Mouse (Mus musculus) heart, postnatal 0 days (tissue): ENCODE data around the gene Arid1a. TPM values are rescaled to one million over a fixed set of nuclear protein-coding genes. Genes with fewer than 3 reads are reported as not detected.

Source experiments
- ATAC-seq: fragments of 200-750 bp; cut with Nextera tagmentation; 2 replicates; pipeline ENCODE4 v1.8.0; 2017; ENCODE audit warnings: low read depth, moderate number of reproducible peaks, moderate library complexity; ENCODE audit not compliant: insufficient read depth
- DNase-seq: peaks from one replicate; pipeline ENCODE4 v3.0.0-alpha.2; 2016; ENCODE audit warnings: low spot score
- H3K27ac ChIP-seq: fragments of 300-500 bp; sonication (generic); 2 replicates; pipeline ENCODE4 v1.5.1; 2014; ENCODE audit warnings: low read depth, mild to moderate bottlenecking
- H3K27me3 ChIP-seq: fragments of 300-500 bp; sonication (generic); 2 replicates; pipeline ENCODE4 v1.6.1; 2014; ENCODE audit warnings: low read length, mixed read lengths; ENCODE audit not compliant: control insufficient read depth, insufficient read depth
- H3K36me3 ChIP-seq: fragments of 300-500 bp; sonication (generic); replicated peaks from 2 replicates; pipeline ENCODE4 v1.6.1; 2014; ENCODE audit warnings: low read length, mixed read lengths; ENCODE audit not compliant: control insufficient read depth, insufficient read depth
- H3K4me1 ChIP-seq: fragments of 300-500 bp; sonication (generic); 2 replicates; pipeline ENCODE4 v1.6.1; 2014; ENCODE audit warnings: antibody characterized with exemption; ENCODE audit not compliant: control insufficient read depth, insufficient read depth
- H3K4me2 ChIP-seq: fragments of 300-500 bp; sonication (generic); 2 replicates; pipeline ENCODE4 v1.6.1; 2014; ENCODE audit warnings: low read depth, mild to moderate bottlenecking, low read length, moderate library complexity
- H3K4me3 ChIP-seq: fragments of 300-500 bp; sonication (generic); 2 replicates; pipeline ENCODE4 v1.5.1; 2014; ENCODE audit warnings: low read depth, low read length
- H3K9ac ChIP-seq: fragments of 300-500 bp; sonication (generic); replicated peaks from 2 replicates; pipeline ENCODE4 v1.6.1; 2014; ENCODE audit warnings: low read depth, low read length, mixed read lengths
- H3K9me3 ChIP-seq: fragments of 300-500 bp; sonication (generic); replicated peaks from 2 replicates; pipeline ENCODE4 v1.6.1; 2016; ENCODE audit warnings: low read length; ENCODE audit not compliant: control insufficient read depth
- CTCF ChIP-seq: IDR thresholded peaks from 2 replicates; pipeline ENCODE4 v1.5.1; 2016; ENCODE audit warnings: antibody characterized with exemption, control low read depth, low read depth
- EP300 ChIP-seq: IDR thresholded peaks from 2 replicates; pipeline ENCODE4 v1.6.1; 2016; ENCODE audit warnings: antibody characterized with exemption, low read depth
- WGBS: fragments of 180-500 bp; shearing (Covaris S2); extraction: QIAGEN DNeasy Blood & Tissue Kit; methylation state at CpG from one replicate; pipeline ENCODE4 v1.1.7; 2014; 5-methylcytosine and 5-hydroxymethylcytosine counted together
- polyA plus RNA-seq: library from polyadenylated mRNA; unstranded; fragments of >200 nt; fragmentation: Nextera tagmentation; extraction: Ambion mirVana; gene quantifications from 2 replicates; pipeline ENCODE4 v1.2.1, GENCODE M21; 2015
- total RNA-seq: library from RNA; depleted of rRNA; stranded (reverse); fragments of >200 nt; gene quantifications from 2 replicates; pipeline ENCODE4 v1.2.3, GENCODE M21; 2014; ENCODE audit warnings: low replicate concordance

The Arid1a gene
- total and polyA plus RNA-seq, 2 experiments from 2014 or later, result 9.7 to 27.9 TPM

DNA sequence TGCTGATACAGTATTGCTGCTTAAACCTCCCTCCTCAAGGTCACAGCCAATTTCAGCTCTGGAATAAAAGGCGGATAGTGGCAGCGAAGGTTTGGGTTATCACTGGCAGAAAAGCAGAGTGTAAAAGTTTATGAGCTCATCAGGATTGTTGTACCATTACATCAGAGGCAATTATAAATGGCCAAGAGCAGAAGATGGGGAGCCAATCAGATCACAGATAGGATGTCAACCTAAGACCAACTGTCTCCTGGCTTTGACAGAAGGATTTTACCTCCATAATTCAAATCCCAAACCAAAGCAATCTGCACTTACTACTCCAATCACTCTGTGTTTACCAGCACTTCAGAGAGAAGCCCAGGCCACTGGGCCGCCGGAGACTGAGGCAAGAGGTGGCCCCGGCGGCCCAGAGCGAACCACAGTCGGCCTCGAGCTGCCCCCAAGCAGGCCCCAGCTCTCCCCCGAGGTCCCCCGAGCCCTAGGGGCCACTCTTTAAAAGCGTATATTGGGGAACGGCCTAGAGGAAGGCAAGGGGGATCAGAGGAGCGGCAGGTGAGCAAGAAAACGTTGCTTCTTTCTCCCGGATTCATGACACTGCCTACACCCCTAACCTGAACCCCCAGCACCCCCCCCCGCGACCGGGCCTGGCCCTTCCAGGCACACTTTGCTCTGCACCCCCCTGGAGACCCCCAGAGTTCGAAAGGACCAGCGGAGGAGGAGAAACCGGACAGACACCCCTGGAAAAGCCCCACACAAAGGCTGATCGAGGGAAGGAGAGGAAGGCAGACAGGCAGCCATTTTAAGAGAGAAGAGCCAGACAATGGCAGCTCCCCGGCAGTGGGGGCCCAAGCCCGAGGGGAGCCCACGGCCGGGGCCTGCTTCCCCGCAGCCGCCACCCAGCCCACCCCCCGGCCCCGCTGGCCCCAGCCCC is 4.8 kb downstream of the Arid1a start:
- ATAC-seq (peak; percentile 57), DNase-seq (peak; percentile 98)
- Histone ChIP-seq H3K9me3 (no peaks in the 10 kb centered on the region), H3K9ac (peak overlapping the region; percentile 100), H3K36me3 (no peaks in the 10 kb centered on the region), H3K4me1 (peaks cover 42% of the 10 kb centered on the region), H3K27ac (peak overlapping the region; percentile 99), H3K4me2 (peak overlapping the region; percentile 76), H3K4me3 (peak overlapping the region; percentile 95), H3K27me3 (no peaks in the 10 kb centered on the region)
- no peak for TF ChIP-seq EP300
- under 1% methylated on average over 22 of the region's 31 CpGs for WGBS

DNA sequence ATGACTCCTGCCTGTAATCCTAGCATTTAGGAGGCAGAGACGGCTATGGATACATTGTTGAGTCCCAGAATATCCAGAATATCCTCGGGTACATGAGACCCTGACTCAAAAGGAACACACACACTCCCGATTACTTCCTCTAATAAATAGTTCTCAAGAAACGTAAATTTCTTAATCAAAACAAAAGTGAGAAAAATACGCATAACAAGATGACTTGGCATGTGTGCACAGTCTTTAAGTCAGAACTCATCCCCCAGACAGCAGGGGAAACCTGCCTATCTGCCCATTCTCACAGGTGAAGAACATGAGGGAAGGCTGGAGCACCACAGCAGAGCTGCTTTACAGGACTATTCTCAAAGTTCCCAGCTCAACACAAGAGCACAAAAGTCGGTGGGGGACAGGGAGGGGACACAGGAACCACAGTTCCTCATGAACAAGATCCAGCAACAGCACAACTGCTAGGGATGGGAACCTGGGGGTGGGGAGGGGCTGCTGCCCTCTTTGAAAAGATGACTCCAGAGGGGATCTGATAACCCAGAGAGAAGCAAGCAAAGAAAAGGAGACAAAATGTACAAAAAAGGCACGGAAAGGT is 6.3 kb downstream of the Arid1a start:
- peak overlapping the region; percentile 99 for H3K27ac ChIP-seq

DNA sequence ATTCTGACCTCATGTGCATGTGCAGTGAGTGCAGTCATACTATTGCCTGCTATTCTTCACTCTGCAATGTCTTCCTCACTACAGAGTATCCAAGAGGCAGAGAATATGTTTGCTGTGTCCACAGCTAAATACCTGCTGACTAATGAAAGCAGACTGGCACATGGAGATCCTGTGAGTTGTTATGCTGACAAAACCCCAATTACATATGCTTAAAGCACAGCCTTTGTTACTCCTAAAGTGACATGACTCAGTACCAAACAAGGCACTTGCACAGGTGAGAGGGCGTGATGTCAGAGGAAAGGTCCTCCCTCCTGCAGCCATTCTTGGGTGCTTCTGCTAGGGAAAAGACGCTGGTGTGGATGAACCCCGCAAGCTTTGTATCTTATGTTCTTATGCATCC is 21.3 kb downstream of the Arid1a start:
- H3K4me3 ChIP-seq, result no peak overlapping the region
- no peak overlapping the region for H3K27ac ChIP-seq
- 91% methylated on average over 3 of the region's 3 CpGs for WGBS
- ATAC-seq (no peak), DNase-seq (no peak)
- TF ChIP-seq EP300 (no peak), CTCF (no peak)
- H3K4me1 ChIP-seq, result peaks cover 47% of the 10 kb centered on the region
- no peak overlapping the region for H3K9ac ChIP-seq
- no peak overlapping the region for H3K4me2 ChIP-seq
- H3K36me3 ChIP-seq, result peaks cover 7% of the 10 kb centered on the region; the same call in 1 of the 2 replicates
- no peaks in the 10 kb centered on the region for H3K9me3 ChIP-seq
- no peaks in the 10 kb centered on the region for H3K27me3 ChIP-seq

More for the DNA sequence above, 6.3 kb downstream of the Arid1a start:
- TF ChIP-seq CTCF (no peak), EP300 (no peak)
- Histone ChIP-seq H3K36me3 (no peaks in the 10 kb centered on the region), H3K4me2 (peak overlapping the region; percentile 76), H3K4me3 (peak overlapping the region; percentile 95), H3K4me1 (peaks cover 45% of the 10 kb centered on the region), H3K9me3 (no peaks in the 10 kb centered on the region), H3K27me3 (no peaks in the 10 kb centered on the region), H3K9ac (peak overlapping the region; percentile 100; the same call in 1 of the 2 replicates)
- ATAC-seq, result no peak
- no peak for DNase-seq
- 18% methylated on average over 7 of the region's 7 CpGs for WGBS

DNA sequence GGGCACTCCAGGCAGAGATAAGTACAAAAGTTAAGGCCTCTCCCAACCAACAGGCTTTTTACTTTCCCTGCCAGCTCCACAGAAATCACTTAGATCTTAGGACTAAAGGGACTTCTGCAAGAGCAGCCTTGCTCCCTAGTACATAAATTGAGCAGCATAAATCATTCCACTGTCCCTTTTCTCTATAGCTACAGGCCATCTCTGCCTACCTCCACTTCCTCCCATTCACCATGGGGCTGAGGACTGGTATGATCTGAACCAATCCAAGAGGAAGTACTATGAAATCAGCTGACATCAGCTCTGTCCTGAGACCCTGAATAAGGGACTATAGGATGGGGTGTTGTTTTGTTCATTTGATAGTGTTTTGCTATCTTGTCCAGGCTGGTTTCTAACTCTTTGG is 26.4 kb downstream of the Arid1a start:
- Histone ChIP-seq H3K9ac (no peak overlapping the region; the same call in 1 of the 2 replicates), H3K4me2 (peak overlapping the region; percentile 45), H3K27me3 (no peaks in the 10 kb centered on the region), H3K4me3 (peak overlapping the region; percentile 10), H3K27ac (peak overlapping the region; percentile 80), H3K4me1 (peaks cover 67% of the 10 kb centered on the region), H3K9me3 (no peaks in the 10 kb centered on the region), H3K36me3 (peaks cover 1% of the 10 kb centered on the region; the same call in 1 of the 2 replicates)
- no peak for DNase-seq
- no peak for ATAC-seq
- no peak for TF ChIP-seq EP300
- no peak for TF ChIP-seq CTCF

DNA sequence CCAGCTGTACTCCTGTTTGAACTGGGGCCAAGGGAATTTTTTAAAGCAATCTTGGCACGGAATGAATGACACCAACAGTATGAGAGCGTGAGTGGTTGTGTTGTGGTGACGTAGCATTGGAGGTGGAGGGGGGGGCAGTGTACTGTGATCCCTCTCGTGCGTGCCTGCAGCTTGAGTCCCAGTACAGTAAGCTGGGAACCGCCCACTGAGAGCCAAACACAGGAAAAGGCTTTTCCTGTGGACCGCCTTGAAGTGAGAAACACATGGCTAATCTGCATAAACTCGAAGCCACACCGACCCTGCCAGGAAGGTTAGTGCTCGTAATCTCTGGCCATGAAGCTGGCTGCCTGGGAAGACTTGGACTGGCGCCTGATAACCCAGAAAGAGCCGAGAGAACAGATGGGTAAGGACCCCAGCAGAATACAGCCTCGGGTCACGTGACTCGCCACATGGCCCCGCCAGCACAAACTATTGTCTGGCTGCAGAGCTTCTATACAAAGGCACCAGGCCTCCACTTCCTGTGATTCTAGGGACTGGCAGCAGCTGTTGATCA is 27.0 kb downstream of the Arid1a start:
- Histone ChIP-seq H3K27me3 (no peaks in the 10 kb centered on the region), H3K4me1 (peaks cover 69% of the 10 kb centered on the region), H3K4me3 (peak overlapping the region; percentile 10), H3K27ac (peak overlapping the region; percentile 80), H3K36me3 (no peaks in the 10 kb centered on the region), H3K4me2 (peak overlapping the region; percentile 45), H3K9ac (no peak overlapping the region; the same call in 1 of the 2 replicates), H3K9me3 (no peaks in the 10 kb centered on the region)
- DNase-seq (peak; percentile 96), ATAC-seq (peak; percentile 95)
- TF ChIP-seq CTCF (no peak), EP300 (peak; percentile 95; the same call in 1 of the 2 replicates)
- under 1% methylated on average over 16 of the region's 16 CpGs for WGBS
